Mouse (Mus musculus): ENCODE measurements around the gene Itsn1.

GRCm38 (mm10) chr16:91804831-91805230 lies 75.8 kb downstream of the Itsn1 start:
- TF ChIP-seq CTCF (IDR thresholded peaks at IDR 0.05; ENCODE audit: insufficient read depth, low read depth, low read length) (no peak), POLR2A (IDR thresholded peaks at IDR 0.05; ENCODE audit: insufficient read depth, low read depth, low read length) (no peak)
